Mouse (Mus musculus) kidney, adult 8-10 months (tissue): ENCODE data around the gene Orc5.

Experiments
- DNase-seq, 2 experiments: peaks; one replicate each; pipeline ENCODE4 v3.0.0; 2022

The Orc5 gene

DNA sequence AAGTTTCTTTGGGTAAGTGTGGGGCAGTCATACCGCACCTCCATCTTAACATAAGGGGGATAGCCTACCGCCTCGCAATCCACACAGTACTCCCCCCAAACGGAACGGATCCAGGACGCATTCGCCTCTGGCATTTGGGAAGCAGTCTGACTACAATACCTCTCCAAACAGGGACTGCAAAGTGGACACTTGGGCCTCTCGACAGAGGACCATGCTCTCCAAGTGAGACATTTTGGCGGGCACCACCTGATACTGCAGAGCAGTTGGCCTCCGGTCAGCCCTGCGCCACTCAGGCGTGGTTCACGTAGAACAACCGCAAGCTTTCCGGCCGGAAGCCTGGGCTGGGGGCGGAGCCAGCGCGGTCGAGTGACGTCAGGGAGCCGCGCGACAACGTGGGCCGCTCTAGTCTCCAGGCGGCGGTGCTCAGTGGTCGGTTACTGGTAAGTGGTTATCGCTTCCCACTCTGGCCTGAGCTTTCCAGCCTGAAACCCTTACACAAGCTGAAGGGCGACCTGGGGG lies at the start of gene Orc5:
Gene Orc5 (minus strand): TSS at position 397 of the 519 bp plus-strand sequence.
- DNase-seq, result peak; percentile 92 to 94

DNA sequence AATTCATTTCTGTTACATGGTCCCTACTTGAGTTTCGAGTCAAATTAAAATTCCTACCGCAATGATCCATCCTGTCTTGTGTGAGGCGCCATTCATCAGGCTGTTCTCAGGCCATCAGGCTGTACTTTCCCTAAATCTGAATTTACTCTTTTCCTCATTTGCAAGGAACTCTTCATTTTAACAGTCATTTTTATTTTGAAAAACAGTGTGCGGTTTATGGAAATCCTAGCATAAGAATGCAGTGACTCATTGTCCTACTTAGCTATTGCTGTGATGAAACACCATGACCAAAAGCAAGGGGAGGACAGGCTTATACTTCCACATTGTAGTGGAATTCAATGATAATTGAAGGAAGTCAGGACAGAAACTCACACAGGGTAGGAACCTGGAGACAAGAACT lies 46.8 kb upstream of the Orc5 start:
- no peak for DNase-seq

DNA sequence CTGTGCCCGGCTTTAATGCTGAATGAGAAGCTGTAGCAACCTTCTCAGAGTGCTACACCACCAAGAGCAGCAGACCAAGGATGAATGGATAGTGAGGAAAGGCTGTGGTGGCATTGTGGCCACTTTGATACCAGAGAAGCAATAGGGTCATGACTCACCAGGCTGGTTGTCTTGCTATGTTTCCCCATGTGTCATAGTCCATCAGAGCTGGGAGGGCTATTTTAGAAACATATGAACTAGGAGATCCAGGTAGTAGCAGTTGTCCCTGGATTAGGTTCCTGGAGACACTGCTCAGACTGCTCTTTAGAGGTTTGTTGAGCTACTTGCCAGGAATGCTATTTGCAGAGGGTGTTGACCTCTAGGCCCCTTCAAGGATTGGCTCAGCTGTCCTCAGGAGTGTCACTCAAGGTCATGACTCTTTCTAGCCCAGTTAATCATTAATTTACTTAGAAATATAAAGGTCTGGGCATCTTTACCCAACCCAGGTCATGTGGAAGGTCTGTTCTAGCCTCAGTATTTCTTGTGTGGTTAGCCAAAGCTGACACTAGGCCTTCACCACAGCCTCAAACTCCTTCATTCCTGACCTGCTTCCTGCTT lies 39.2 kb upstream of the Orc5 start:
- DNase-seq, result peak; percentile 18 to 54

DNA sequence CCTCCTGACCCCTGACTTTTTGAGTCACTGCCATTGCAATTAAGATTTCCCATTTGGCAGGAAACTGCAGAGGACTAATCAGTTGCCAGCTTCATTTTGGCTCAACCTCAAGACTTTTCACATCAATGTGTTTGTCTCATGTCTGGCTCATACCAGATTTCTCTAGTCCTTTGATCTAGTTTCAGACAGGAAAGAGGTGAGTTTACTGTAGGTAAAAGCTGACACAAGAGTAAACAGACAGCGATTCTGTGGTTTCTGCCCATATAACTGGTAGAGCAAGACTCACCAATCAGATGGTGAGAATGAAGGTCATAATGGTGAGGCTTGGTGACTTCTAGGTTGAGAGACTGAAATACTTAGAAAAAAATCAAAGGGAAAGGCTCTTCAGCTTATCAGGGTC lies 37.3 kb upstream of the Orc5 start:
- DNase-seq, result peak in 1 of 2 experiments; percentile 27

DNA sequence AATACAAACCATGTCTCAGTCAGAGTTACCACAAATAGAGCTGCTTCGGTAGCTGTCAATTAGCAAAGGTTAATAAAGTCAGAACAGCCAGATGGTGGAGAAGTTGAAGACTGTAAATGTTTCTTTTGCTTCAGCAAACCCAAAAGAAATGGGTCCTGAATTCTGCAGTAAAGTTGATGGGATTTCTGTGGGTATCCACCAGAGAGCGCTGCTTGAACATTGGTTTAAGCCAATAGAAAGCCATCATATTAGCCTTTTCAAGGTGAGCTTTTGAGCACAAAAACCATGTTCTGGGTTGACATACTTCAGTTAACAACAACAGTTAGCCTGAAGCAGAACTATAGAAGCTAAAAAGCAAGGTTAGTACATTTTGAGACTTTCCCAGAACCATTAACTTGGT lies 34.3 kb upstream of the Orc5 start:
- DNase-seq, result no peak

DNA sequence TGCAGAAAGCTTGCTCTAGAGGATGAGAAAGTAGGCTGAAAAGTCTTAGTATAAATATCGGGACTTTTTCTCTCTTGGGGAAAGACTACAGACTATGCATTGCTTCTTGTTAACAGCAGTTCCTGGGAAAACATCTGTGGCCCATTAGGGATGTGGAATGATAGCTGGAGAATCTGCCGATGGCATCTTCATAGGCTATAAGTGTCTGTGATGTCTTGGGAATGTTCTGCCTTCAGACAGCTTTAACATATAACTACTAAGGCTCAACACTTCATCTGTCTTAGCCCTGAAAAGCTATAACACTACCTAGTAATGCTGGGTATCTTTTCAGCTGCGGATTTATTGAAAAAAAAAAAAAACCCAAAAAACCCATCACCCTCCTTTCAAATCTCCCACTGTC lies 27.8 kb upstream of the Orc5 start:
- no peak for DNase-seq

DNA sequence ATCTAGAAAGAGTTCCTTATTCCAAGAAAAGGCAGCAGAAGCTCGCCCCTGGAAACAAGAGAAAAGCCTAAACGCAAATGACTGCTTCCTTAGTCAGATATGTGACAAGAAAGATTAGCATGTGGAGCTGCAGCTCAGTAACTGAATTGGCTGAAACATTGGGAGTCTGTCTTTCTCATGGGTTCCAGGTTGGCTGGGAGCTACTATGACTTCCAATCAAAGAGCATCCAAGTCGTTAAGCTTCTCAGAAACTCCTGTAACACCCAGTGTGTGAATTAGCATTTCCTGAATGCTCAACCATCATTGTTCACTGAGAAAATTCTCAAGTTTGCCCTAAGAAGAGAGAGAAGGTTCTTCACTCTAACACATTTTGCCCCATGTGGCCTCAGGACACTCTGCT lies 24.5 kb upstream of the Orc5 start:
- DNase-seq, result no peak

DNA sequence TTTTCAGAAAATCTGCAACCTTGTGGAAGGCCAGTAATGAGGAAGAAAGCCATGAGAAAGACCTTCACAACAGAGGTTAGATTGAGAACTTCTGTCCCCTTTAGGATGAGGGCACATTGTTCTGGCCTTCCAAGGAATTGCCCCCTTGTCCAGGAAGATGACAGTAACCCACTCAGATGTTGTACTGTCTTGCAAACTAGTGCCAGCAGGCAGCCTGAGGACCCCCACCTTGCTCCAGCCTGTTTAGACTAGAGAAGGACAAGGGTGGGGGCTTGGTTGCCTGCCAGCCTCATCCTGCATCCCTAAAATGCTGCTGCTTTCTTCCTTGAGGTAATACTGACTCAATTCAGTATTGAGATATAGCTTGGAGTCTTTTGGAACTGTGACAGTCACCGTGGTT lies 23.9 kb upstream of the Orc5 start:
- no peak for DNase-seq

DNA sequence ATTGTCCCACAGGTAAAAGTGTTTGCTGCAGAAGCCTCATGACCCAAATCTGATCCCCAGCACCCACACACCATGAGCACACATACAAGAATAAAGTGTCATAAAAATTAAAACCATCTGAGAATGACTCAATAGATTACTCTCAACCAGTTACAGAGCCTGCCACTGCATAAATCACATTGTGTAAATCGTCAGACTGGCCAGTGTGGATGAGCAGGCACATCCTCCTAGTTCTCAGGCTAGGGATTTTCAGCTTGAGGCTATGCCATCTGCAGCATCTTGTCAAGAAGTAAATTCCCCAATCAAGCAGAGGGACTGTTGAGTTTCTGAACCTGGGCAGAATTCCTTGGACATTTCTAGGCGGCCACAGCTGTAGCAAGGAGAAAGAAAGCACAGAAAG lies 23.5 kb upstream of the Orc5 start:
- DNase-seq, result no peak

DNA sequence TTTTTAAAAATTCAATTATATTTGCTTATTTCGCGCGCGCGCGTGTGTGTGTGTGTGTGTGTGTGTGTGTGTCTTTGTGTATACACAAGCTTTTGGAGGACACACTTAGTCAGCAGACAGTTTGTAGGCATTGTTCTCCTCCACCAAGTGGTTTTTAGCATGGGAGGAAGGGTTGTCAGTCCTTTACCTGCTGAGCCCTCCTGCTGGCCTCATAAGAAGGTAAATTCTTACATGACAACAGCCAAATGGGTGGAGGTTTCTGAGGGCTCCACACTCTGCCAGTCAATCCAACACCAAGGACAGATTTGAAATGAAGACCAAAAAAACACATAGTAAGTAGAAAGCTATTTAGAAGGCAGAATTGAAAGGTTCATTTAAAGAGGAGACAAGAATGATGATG lies 22.7 kb upstream of the Orc5 start:
- no peak for DNase-seq

DNA sequence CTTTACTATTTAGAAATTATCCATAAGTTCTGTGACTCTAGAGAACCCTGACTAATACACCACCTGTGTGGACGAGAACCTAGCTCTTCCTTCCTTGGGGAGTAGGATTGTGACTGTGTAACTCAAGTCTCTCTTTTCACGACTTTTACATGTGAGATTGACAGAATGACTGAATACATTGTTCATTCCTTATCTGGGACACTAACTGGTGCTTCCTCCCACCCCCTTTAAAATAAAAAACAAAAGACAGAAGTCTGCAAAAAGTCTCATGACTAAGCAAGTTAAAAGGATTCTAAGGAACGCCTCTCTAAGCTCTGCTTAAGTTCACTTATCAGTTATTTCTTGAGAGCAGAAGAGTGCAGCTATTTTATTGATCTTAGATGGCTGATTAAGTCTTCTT lies 22.2 kb upstream of the Orc5 start:
- DNase-seq, result no peak

DNA sequence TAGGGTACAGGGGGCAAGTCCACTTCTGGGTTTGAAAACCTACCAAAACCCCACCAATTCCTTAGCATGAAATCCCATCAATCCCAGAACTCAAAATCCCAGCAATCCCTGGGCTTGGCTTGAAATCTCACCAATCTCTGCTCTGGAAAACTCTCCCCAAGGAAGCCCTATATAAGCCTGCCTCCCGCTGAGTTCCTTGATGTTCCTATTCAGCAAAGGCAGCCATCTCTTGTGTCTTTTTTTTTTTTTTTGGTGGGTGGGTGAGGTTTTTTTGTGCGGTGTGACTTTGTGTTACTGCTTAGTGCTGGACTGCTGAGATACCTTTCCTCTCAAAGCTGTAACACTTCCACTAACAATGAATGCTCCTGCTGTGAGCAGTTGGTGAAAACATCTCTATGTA lies 15.5 kb upstream of the Orc5 start:
- no peak for DNase-seq

DNA sequence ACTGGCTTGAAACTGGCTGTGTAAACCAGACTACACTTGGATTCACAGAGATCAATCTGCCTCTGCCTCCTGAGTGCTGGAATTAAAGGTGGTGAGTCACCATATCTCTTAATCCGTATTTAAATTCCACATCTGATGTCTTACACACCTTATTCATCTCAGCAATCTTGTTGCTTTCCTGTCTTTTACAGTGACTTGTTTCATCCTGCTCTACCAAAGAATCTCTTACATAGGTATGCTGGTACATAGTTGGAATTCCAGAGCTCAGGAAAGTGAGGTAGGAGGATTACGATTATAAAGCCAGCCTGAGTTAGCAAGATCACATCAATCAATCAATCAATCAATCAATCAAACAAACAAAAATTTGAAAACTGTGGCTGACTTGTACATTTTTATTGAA lies 9.6 kb upstream of the Orc5 start:
- no peak for DNase-seq

DNA sequence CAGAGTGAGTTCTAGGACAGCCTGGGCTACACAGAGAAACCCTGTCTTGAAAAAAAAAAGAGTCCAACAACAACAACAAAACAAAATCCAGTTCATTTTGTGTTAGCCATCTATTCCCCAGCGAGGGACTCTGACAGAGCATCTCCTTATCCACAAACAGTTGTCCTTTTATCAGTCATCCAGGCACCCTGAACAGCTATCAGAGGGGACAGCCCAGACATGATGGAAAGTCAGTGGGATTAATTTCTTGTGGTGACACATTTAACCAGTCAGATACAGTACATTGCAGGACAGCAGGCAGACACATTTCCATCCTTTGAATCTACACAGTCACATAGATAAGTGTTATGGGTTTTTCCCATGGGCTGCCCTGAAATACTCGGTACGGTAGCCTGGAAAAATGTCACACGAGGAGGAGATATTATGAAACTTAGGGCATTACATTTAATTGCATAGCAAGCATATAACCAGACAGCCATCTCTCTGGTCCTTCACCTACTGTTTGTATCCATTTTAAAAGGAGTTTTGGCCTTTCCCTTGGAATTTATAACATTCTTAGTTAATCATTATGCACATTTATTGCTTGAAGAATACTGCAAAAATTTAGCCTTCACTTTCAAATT lies 7.4 kb upstream of the Orc5 start:
- DNase-seq, result no peak

DNA sequence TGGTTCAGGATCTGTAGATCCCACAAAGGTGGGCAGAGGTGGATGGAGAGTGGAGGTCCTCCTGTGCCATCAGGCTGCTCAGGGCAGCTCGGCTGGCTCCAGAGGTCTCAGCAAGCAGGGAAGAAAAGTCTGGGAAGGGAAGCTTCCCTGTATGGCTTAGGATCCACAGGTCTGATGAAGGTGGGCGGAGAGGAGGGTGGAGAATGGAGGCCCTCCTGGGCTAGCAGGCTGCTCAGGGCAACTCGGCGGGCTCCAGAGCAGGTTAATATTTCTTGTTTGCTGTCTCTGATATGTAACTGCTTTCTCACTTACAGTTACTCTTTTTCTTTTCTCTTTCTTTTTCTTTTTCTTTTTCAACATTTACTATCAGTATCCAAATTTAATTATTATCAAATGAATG lies 6.5 kb upstream of the Orc5 start:
- DNase-seq, result no peak

DNA sequence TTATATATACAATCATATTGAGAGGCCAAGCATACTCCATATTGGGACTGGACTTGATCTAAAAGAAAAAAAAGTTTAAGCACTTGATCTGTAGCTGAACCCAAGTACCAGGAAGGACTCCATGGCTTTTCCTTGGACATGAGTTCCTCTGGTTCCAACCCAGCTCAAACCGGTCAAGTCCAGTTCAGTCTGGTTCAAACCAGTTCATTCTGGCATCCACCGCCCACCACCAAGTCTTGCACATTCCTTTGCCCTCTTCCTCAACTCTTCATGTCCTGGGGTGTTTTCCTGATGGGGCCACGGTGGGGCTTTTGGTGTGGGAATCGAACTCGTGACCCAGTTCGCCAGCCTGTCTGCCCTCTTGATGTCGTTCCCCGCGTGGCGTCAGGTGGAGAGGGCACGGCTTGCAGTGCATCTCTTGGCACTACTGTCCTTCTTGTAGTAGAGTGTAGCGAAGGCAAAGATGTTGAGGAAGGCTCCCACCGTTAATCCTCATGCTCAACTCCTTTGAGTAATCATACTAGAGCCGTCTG lies 2.1 kb upstream of the Orc5 start:
- DNase-seq, result no peak

DNA sequence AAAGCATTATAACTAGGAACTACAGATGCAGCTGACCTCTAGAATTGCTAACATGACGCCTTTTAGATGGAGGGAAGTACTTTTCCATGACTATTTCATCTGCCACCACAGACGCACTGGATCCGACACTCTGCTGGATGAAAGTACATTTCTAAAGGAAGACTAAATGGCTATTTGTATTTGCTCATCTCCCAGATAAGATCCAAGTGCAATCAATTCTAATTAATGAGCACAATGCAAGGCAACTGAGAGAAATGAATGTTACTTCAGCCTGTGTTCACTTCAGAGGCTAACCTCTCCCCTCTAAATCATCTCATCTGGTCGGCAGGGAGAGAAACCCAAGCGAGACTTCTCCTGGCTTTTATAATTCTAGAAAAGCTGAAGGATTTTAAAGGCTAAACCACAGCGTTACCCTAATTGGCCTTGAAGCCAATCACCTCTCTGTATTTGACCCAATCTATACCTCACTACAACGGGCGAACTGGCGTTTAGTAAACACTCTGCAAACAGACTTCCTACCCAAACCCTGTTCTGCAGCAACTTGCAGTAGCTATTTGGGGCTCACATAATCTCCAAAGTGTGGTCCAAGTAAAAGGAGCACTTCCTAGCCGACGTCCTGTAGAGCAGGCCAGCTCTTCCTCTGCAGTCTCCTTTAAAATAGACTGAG lies 730 bp downstream of the Orc5 start:
- DNase-seq, result no peak

DNA sequence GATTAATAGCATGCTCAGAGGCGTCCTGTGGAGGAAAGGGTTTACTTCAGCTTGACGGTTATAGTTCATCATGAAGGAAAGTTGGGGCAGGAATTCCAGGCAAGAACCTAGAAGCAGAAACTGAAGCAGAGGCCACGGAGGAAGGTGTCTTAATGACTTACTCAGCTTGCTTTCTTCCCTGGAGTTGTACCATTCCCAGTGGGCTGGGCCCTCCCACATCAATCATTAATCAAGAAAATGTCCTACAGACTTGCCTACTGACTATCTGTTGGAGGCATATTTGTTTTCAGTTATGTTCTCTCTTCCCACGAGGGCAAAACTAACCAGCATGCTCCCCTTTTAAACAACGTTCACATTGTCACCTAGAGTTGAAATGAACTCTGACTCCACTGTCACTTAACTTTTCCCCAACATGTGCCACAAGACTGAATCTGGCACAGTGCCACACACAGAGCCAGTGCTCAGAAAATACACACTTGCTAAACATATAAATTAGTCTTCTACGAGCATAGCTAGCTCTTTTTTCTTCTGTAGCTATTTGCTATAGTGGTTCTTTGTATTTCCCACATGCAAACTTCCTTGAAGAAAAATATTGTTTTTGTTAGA lies 1.6 kb downstream of the Orc5 start:
- peak; percentile 46 to 53 for DNase-seq

DNA sequence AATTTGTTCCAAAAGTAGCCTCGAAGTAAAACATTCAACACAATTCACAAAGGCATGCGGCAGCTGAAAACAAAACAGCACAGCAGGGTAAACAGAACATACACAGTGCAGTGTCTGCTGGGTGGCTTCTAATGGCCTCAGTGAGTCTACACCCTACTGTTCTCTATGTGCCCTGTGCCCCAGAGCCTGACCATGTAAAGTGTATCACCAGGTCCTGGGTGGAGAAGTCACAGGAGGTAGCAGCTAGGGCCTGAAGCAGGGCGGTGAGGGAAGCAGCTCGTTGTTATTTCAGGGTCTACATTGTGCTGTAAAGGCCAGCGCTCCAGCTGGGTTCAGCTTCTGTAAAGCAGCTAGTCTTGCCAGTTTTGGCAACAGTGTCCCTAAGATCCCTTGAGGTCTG lies 3.7 kb downstream of the Orc5 start:
- no peak for DNase-seq

DNA sequence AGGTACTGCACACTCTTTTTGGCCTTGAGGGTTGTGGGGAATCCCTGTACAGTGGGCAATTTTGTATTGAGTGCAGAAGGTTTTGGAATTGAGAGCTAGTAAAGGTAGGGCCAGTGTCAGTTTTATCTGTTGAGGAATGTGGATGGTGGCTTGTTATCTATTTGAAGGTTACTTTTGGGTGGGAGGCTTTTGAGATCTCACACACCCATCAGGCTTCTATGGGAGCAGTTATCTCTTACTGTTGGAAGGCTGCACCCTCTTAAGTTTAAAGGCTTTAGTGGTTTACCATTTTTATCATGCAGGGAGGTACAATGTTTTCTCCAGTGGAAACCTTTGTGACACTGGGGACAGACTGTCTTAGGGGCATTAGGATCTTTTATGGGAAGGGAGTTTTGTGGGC lies 4.9 kb downstream of the Orc5 start:
- DNase-seq, result no peak

DNA sequence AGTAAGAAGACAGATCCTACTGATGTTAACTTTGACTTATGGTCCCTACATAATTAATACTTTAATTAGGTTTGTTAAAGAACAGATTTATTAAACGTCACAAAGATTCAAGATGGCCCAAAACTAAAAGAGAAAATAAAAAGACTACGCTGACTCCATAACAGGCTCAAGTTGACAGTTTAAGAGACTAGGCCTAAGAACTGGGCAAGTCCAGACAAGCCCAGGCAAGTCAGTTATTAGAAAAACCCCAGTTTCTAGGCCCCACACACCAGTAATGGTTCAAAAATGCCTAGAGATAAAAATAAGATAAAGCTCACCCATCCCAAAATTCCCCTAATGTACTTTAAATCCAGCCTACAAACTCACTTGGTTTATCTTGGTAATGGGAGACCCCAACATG lies 7.6 kb downstream of the Orc5 start:
- no peak for DNase-seq

DNA sequence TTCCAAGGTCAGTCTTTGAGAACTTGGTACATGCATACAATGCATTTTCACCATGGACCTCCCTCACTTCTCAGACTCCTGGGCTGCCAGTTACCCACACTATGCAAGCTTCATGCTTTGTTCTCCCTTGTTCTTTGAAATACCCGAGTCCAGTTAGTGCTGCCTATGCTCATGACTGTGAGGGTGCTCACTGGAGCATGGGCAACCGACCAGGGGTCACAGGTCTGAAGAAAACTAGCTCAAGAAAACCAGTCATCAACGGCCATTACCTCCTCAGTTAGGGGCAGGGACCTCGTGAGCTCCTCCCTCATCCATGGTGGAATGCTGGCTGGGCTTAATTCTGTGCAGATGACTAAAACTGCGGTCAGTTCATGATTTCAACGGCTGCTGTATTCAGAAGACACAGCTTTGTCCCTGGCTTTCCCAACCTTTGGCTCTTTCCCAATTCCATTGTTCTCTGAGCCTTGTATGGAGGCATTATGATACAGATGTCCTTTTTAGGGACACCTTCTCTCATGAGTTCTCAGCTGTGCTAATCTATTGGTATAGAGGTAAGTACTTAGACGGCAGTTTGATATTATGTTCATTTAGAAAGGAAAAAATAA lies 11.1 kb downstream of the Orc5 start:
- peak; percentile 18 to 35 for DNase-seq

DNA sequence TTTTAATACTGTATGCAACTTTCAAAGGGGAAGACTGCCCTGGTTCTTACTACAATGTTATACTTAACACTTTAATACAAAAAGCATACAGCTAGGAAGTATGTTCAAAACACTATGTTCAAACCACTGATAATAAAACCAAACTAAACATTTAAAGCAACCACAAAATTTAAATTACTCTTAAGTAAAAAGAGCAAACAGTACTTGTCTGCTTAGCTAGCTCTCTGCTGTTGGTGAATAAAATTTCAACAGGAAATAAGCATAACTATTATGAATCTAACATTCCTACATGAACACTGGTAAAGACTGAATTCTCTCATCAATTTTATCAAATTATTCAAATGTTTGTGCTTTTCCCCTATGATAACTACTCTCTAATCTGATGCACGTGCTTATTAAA lies 13.5 kb downstream of the Orc5 start:
- DNase-seq, result no peak
